Mouse (Mus musculus): ENCODE data around the gene Slc12a9. TPM values are rescaled to one million over a fixed set of nuclear protein-coding genes. Genes with fewer than 3 reads are reported as not detected.

Gene Slc12a9
- polyA plus RNA-seq, 1 experiment from 2014 or later = 23.4 TPM

DNA sequence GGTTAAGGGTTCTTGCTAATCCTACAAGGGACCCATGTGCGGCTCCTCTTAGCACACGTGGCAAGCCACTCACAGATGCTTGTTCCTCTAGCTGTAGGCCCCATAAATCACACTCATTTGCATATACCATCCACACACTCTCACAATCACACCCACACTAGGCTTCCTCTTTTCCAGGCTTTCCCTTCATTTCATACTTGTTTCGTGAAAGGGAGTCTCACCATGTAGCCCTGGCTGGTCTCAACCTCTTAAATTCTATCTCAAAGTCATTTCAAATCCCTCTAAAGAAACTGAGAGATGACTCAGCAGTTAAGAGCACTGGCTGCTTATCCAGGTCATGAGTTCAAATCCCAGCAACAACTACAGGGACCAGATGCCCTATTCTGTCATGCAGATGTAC, 27.6 kb downstream of the Slc12a9 start:
- Histone ChIP-seq H3K4me2 (replicated peaks) (peak overlapping the region; percentile 80), H3K9me3 (no peaks in the 10 kb centered on the region), H3K9ac (replicated peaks) (peak overlapping the region; percentile 99), H3K27ac (no peak overlapping the region), H3K4me1 (replicated peaks) (peaks cover 44% of the 10 kb centered on the region), H3K4me3 (replicated peaks) (peak overlapping the region; percentile 93), H3K36me3 (peaks cover 57% of the 10 kb centered on the region), H3K27me3 (no peaks in the 10 kb centered on the region)
- 71% methylated on average over 3 of the region's 3 CpGs for WGBS
- no peak for ATAC-seq

DNA sequence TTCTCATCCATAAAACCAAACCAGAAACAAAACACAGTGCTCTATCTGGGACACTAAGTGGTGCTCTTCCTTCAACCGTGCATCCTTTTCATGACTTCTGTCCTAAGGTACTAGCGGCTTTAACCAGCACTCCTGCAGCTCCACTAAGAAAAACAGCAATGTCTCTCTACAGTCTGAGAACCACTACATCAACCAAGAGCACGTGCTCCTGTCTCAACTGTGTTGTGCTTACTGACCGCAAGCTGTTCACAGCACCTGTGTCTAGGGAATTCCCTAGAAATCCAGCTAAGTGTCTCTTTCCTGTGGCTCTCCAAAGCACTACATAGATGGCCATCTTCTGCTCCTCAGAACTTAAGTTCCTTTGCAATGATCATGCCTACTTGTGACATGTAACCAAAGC, 28.6 kb downstream of the Slc12a9 start:
- ATAC-seq = no peak
- no peak overlapping the region for H3K27ac ChIP-seq
- no peaks in the 10 kb centered on the region for H3K9me3 ChIP-seq
- H3K27me3 ChIP-seq = no peaks in the 10 kb centered on the region
- H3K36me3 ChIP-seq = peaks cover 59% of the 10 kb centered on the region
- H3K4me3 ChIP-seq (replicated peaks) = peak overlapping the region; percentile 93
- H3K4me1 ChIP-seq (replicated peaks) = peaks cover 44% of the 10 kb centered on the region
- H3K4me2 ChIP-seq (replicated peaks) = peak overlapping the region; percentile 80
- peak overlapping the region; percentile 99 for H3K9ac ChIP-seq (replicated peaks)
- 74% methylated on average over 4 of the region's 4 CpGs for WGBS

DNA sequence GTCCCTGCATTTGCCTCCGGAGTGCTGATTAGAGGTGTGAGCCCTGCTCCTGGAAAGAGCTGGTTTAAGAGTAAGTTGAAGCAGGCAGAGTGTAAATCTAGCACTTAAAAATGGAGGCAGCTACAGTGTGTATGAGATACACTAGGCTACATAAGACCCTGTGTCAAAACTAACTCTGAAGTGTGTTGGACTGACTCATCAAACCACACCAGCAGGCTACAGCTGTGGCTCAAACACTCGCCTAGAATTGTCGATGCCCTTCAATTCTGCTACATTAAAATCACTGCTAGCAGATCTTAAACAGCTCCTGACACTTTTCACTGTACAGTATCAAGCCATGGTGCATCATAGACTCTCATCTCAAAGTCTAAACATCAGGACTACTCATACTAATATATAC, 29.2 kb downstream of the Slc12a9 start:
- H3K4me3 ChIP-seq (replicated peaks) = 0 out of 2 replicates have a peak overlapping the region, but pooled peaks have one; percentile 2
- H3K27ac ChIP-seq = no peak overlapping the region
- peak overlapping the region; percentile 99; the same call in 1 of the 2 replicates for H3K9ac ChIP-seq (replicated peaks)
- peaks cover 60% of the 10 kb centered on the region for H3K36me3 ChIP-seq
- no peak for ATAC-seq
- H3K4me2 ChIP-seq (replicated peaks) = peak overlapping the region; percentile 80; the same call in 1 of the 2 replicates
- H3K27me3 ChIP-seq = no peaks in the 10 kb centered on the region
- no peaks in the 10 kb centered on the region for H3K9me3 ChIP-seq
- peaks cover 44% of the 10 kb centered on the region for H3K4me1 ChIP-seq (replicated peaks)
- WGBS = 91% methylated on average over 3 of the region's 3 CpGs

DNA sequence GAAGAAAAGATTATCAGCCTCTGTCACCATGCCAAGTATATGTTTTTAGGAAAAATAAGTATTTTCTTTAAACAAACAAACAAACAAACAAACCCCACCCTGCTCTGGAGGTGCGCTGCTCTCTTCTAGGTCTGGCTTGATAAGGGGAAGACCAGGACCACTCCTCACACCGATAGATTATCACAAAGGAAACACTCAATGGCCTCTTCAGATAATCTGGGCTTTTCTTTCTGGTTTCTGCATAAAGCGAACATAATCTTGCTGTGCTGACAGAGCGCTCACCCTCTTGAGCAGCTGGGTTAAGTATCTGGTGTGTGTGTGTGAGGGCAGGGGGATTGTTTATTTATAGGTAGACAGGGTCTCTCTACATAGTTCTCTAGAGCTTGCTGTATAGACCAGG, 29.8 kb downstream of the Slc12a9 start:
- Histone ChIP-seq H3K27ac (no peak overlapping the region), H3K4me3 (replicated peaks) (no peak overlapping the region), H3K36me3 (peaks cover 60% of the 10 kb centered on the region), H3K9ac (replicated peaks) (peak overlapping the region; percentile 28; the same call in 1 of the 2 replicates), H3K4me1 (replicated peaks) (peaks cover 44% of the 10 kb centered on the region), H3K4me2 (replicated peaks) (no peak overlapping the region), H3K9me3 (no peaks in the 10 kb centered on the region), H3K27me3 (no peaks in the 10 kb centered on the region)
- WGBS = 80% methylated on average over 4 of the region's 4 CpGs
- ATAC-seq = no peak

DNA sequence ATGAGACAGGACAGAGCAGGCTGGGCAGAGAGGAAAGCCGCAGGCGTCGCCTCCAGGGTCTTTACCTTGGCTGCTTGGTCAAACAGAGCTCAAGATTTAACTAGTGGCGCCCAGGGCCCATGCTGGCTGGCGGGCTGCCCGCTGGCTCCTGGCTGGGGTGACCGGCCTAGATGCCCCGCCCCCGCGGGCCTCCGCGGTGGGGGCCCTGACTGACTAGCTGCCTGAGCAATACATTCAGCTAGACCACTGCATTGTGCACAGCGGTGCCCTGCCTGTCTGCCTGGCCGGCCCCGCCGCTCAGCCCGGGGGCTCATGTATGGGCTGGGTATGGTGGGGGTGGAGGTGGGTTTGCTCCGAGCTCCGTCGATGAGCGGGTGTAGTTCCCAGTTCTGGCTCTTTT, 32.1 kb downstream of the Slc12a9 start:
- Histone ChIP-seq H3K4me3 (replicated peaks) (no peak overlapping the region), H3K36me3 (peaks cover 84% of the 10 kb centered on the region), H3K9ac (replicated peaks) (no peak overlapping the region), H3K9me3 (no peaks in the 10 kb centered on the region), H3K4me2 (replicated peaks) (no peak overlapping the region), H3K4me1 (replicated peaks) (peaks cover 32% of the 10 kb centered on the region), H3K27ac (no peak overlapping the region), H3K27me3 (no peaks in the 10 kb centered on the region)
- 75% methylated on average over 21 of the region's 21 CpGs for WGBS
- ATAC-seq = 0 out of 2 replicates have a peak, but pooled peaks have one; percentile 43

DNA sequence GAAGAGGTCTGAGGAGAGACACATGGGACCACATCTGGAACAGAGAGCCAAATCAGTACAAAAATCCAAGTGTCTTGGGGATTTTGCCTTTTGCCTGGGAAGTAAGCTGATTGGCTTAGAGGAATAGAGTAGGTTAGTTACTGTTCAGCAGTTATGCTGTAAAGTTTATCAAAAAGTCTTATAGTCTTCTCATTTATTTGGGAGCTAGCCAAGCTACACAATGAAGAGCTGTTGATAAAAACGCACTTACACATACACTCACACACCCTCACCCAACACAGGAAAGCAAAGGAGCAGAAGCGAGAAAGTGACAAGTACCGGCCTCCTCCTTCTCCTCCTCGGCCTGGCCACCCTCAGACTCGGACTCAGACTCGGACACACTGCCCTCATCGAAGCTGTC, 34.2 kb downstream of the Slc12a9 start:
- Histone ChIP-seq H3K4me1 (replicated peaks) (peaks cover 23% of the 10 kb centered on the region), H3K27ac (no peak overlapping the region), H3K9ac (replicated peaks) (no peak overlapping the region), H3K9me3 (no peaks in the 10 kb centered on the region), H3K4me3 (replicated peaks) (no peak overlapping the region), H3K27me3 (no peaks in the 10 kb centered on the region), H3K36me3 (peaks cover 93% of the 10 kb centered on the region), H3K4me2 (replicated peaks) (no peak overlapping the region)
- no peak for ATAC-seq
- 89% methylated on average over 7 of the region's 7 CpGs for whole genome bisulfite sequencing

DNA sequence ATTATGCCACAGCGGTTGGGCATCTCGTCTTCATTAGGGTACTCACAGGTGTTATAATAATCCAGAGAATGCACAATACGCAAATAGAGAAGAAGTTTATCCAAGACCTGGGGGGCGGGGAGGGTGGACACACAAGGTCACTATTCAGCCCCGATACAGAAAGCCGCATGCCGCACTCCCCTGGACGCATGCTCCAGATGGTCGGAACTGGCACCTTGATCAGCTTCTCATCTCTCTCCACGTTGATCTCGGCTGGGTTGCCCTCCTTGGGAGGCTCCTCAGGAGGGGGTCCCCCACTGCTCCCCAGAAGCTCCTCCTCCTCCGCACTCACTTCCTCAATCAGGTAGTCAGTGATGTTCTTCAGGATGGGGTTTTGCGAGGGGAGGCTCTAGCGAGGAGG, 36.3 kb downstream of the Slc12a9 start:
- ATAC-seq = no peak
- H3K4me3 ChIP-seq (replicated peaks) = no peak overlapping the region
- no peak overlapping the region for H3K9ac ChIP-seq (replicated peaks)
- H3K27ac ChIP-seq = no peak overlapping the region
- H3K27me3 ChIP-seq = peaks cover 6% of the 10 kb centered on the region
- no peak overlapping the region for H3K4me2 ChIP-seq (replicated peaks)
- WGBS = 94% methylated on average over 14 of the region's 14 CpGs
- H3K9me3 ChIP-seq = no peaks in the 10 kb centered on the region
- H3K4me1 ChIP-seq (replicated peaks) = peaks cover 25% of the 10 kb centered on the region
- peaks cover 72% of the 10 kb centered on the region for H3K36me3 ChIP-seq

DNA sequence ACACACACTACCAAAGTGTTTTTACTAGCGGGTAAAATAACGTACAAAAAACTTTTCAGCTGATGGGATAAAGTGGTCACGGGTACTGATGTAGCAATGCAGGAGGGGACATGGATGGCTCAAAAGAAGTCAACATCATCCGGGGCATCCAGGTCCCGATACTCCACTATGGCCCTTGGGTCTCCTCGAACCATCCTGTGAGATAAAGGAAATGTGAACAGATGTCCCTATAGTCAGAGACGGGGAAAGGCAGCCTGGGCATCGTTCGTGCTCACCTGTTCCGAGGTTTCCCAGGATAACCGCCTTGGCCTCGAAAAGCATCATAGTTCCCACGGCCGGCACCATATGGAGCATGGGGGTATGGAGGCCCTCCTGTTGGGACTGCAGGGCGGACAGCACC, 37.7 kb downstream of the Slc12a9 start:
- no peak overlapping the region for H3K9ac ChIP-seq (replicated peaks)
- H3K4me3 ChIP-seq (replicated peaks) = no peak overlapping the region
- H3K9me3 ChIP-seq = no peaks in the 10 kb centered on the region
- no peak for ATAC-seq
- no peak overlapping the region for H3K4me2 ChIP-seq (replicated peaks)
- H3K4me1 ChIP-seq (replicated peaks) = peaks cover 25% of the 10 kb centered on the region
- H3K36me3 ChIP-seq = peaks cover 58% of the 10 kb centered on the region
- 93% methylated on average over 15 of the region's 15 CpGs for WGBS
- no peak overlapping the region for H3K27ac ChIP-seq
- peaks cover 20% of the 10 kb centered on the region for H3K27me3 ChIP-seq

DNA sequence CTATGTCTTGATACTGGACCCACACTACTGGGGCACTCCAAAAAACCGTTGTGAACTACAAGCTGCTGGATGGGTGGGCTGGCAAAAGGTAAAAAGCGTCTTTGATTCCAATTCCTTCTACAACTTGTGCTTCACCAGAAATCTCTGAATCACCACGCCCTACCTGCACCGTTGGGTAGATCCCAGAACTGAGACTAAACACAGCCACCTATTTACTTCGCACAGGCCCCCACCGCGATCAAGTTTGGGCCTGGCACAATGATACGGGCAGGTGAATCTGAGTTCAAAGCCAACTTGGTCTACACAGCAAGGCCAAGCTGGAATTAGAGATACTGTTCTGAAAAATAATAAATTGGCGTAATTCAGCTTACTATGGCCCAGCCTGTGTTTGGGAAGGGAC, 38.1 kb downstream of the Slc12a9 start:
- WGBS = 84% methylated on average over 9 of the region's 9 CpGs
- no peaks in the 10 kb centered on the region for H3K9me3 ChIP-seq
- peak overlapping the region; percentile 100 for H3K4me2 ChIP-seq (replicated peaks)
- peaks cover 25% of the 10 kb centered on the region for H3K4me1 ChIP-seq (replicated peaks)
- no peak for ATAC-seq
- H3K27me3 ChIP-seq = peaks cover 25% of the 10 kb centered on the region
- H3K4me3 ChIP-seq (replicated peaks) = peak overlapping the region; percentile 63
- H3K27ac ChIP-seq = peak overlapping the region; percentile 87
- peaks cover 54% of the 10 kb centered on the region for H3K36me3 ChIP-seq
- H3K9ac ChIP-seq (replicated peaks) = peak overlapping the region; percentile 86

DNA sequence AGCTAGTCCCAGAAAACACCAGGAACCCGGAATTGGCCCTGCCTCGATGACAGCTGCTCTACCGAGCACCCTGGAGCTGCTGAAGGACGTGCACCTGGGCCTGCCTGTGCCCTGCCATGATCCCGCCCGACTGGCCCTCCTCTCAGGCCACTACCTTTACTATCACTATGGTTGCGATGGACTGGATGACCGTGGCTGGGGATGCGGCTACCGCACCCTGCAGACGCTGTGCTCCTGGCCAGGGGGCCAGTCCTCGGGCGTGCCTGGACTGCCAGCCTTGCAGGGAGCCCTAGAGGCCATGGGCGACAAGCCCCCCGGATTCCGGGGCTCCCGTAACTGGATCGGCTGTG, 38.7 kb downstream of the Slc12a9 start:
- peak; percentile 74 for ATAC-seq
- Histone ChIP-seq H3K4me2 (replicated peaks) (peak overlapping the region; percentile 100), H3K27ac (peak overlapping the region; percentile 87), H3K36me3 (peaks cover 48% of the 10 kb centered on the region), H3K27me3 (peaks cover 30% of the 10 kb centered on the region), H3K4me1 (replicated peaks) (peaks cover 28% of the 10 kb centered on the region), H3K9me3 (no peaks in the 10 kb centered on the region), H3K4me3 (replicated peaks) (peak overlapping the region; percentile 63), H3K9ac (replicated peaks) (peak overlapping the region; percentile 86)
- WGBS = 8% methylated on average over 18 of the region's 18 CpGs

DNA sequence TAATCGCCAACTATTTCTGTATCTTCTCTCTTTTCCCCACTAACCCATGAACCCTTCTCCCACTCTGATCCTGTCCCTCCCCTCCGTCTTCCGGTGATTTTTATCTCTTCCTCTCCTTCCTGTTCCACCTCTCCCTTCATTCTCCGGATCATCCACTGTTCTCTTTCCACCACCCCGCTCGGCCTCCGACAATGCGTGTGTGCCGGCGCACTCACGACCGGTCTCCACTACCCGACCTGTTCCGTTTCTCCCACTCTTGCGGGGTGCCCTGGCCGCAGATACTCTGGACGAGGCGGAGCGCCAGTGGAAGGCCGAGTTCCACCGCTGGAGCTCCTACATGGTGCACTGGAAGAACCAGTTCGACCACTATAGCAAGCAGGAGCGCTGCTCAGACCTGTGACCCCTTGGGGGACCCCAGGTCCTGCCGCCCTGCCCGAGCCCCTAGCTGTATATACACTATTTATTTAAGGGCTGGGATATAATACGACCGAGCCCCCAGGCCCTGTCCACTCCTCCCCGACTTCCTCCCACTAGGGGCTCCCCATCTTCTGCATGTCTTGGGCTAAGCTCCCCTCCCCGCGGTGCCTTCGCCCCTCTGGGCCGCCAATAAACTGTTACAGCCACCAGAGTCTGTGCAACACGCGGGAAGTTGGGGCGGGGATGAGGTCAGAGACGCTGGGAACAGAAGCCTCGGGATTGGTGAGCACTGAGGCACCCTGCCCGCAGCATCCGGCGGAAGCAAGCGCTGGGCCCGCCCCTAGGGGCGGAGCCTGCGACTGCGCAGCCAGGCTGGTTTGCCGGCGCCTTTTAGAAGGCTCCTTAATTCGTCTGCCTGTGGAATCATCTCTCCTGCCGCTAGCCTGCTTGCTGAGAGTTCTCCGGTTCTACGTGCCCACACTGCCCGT, 39.3 kb downstream of the Slc12a9 start, which contains the start of gene Ufsp1:
Gene Ufsp1 (plus strand): TSS at position 791 of the 905 bp plus-strand sequence.
- Histone ChIP-seq H3K4me1 (replicated peaks) (peaks cover 33% of the 10 kb centered on the region), H3K4me3 (replicated peaks) (peak within 1 kb of the TSS; percentile 63), H3K9me3 (no peaks in the 10 kb centered on the region), H3K4me2 (replicated peaks) (peak within 1 kb of the TSS; percentile 100), H3K36me3 (peaks cover 42% of the 10 kb centered on the region), H3K27ac (peak within 1 kb of the TSS; percentile 87), H3K9ac (replicated peaks) (peak within 1 kb of the TSS; percentile 86), H3K27me3 (peaks cover 37% of the 10 kb centered on the region)
- ATAC-seq = peak; percentile 97
- WGBS = under 1% methylated on average over 52 of the region's 52 CpGs

DNA sequence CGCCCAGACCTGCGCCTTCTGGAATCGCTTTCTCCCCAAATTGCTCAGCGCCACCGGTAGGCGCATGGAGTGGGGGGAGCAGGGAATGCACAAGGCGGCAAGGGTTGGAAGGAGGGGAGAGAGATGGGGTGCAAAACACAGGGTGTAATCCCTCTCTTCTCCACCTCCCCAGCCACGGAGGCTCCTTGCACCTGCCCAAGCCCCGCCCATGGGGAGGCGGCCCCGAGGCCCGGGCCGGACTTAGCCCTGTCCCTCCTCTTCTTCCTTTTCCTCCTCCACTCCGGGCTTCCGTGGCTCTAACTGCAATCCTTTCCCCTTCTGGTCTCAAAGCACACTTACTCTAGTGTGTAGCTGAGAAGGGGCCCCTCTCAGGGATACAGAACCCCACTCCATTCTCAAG, 40.1 kb downstream of the Slc12a9 start:
- ATAC-seq = 0 out of 2 replicates have a peak, but pooled peaks have one; percentile 2
- peak overlapping the region; percentile 87; the same call in 1 of the 2 replicates for H3K27ac ChIP-seq
- peak overlapping the region; percentile 63 for H3K4me3 ChIP-seq (replicated peaks)
- peaks cover 43% of the 10 kb centered on the region for H3K27me3 ChIP-seq
- H3K4me1 ChIP-seq (replicated peaks) = peaks cover 40% of the 10 kb centered on the region
- H3K9ac ChIP-seq (replicated peaks) = peak overlapping the region; percentile 86
- under 1% methylated on average over 15 of the region's 15 CpGs for WGBS
- H3K9me3 ChIP-seq = no peaks in the 10 kb centered on the region
- peak overlapping the region; percentile 100 for H3K4me2 ChIP-seq (replicated peaks)
- H3K36me3 ChIP-seq = peaks cover 34% of the 10 kb centered on the region

Measured in midbrain, embryonic 13.5 days (tissue).